Mouse (Mus musculus) heart, adult 18-20 months (tissue): ENCODE results near the gene Gm17455. TPM values are rescaled to one million over a fixed set of nuclear protein-coding genes. Genes with fewer than 3 reads are reported as not detected.

Experiments
- DNase-seq, 2 experiments: peaks; one replicate each; pipeline ENCODE4 v3.0.0; 2021 to 2022; ENCODE audit warnings: mixed read lengths in 1 of 2
- long read RNA-seq, 2 experiments: library from polyadenylated mRNA; stranded (forward); transcript quantifications; one replicate each; pipeline ENCODE4 v2.0.0; 2021
- total RNA-seq, 2 experiments: library from RNA; stranded (reverse); gene quantifications; 2 replicates each; pipeline ENCODE4 v1.2.3; 2021

The Gm17455 gene
- total RNA-seq: not detected
- long read RNA-seq, experiment 1: 0 reads
- long read RNA-seq, experiment 2: 0 reads

GRCm38 (mm10) chr10:60399449-60399848 lies at the start of gene Gm17455:
Gene Gm17455 (plus strand): TSS chr10:60399726.
- DNase-seq: no peak

DNA sequence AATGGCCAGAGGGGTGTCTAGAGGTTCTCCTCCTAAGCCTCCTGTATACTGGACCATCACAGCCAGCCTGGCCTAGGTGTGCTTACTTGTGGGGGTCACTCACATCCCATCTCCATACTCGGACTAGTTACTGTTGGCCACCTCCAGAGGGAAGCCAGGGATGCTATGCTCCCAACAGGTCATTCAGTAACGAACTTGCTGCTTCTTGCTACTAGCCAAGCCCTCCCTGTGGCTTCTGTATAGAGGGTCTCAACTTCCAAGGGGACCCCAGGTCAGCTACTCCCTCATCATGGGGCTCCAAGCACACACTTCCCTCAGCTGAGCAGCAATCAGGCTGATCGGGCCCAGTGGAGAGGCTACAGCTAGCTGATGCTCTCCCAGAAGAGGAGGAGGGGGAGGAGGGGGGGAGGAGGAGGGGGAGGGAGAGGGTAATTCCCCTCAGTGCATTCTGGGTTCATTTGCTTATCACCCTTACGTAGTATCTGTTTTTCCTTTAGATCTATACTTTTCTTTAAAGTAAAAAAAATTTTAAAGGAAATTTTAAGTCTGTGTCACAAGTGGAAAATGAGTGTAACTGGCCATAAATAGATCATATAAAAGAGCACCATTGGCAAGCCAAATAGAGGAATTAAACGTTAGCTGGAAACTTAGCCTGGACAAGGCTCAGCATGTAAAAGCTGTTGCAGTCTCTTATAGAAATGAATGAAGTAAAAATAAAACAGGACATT lies 49.3 kb upstream of the Gm17455 start:
- DNase-seq: no peak

- DNase-seq: peak; percentile 94 to 98
Measured at GRCm38 (mm10) chr10:60350805-60351167, 48.7 kb upstream of the Gm17455 start.

- DNase-seq: peak in 1 of 2 experiments; percentile 54
Measured at GRCm38 (mm10) chr10:60351248-60351647, 48.3 kb upstream of the Gm17455 start.

DNA sequence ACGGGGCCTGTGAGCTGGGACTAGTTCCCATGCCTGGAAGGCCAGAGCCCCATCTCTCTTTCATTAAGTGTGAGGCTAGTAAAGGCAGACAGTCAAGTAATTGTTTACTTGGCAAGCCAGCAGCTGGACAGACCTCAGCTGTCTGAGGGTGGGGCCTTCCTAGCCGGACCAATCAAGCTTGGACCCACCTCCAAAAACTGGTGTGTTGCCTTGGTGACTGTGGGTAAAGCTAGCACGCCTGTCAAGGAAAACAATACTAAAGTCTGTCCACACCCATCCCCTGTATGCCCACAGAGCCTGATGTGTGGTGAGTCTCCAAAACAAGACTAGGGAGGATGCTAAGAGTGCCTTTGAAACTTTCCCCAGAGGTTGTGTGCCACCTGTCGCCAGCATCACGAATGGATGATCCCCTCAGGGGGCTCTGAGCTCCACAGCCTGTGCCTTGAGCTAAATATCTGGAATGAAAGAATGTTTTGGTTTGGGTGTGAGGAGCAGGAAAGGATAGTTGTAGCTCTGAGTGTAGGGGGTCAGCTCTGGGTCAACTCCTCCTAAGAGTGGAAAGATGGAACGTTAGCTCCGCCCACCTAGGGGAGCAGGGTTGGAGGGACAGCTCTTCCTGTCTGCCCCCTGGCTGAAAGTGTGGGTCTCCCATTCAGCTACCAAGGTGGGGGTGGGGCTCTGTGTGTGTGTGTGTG lies 47.6 kb upstream of the Gm17455 start:
- peak; percentile 85 to 95 for DNase-seq

- DNase-seq: peak in 1 of 2 experiments; percentile 83
Measured at GRCm38 (mm10) chr10:60353241-60354002, 46.1 kb upstream of the Gm17455 start.

GRCm38 (mm10) chr10:60354003-60354325 lies 45.6 kb upstream of the Gm17455 start:
- no peak for DNase-seq

DNA sequence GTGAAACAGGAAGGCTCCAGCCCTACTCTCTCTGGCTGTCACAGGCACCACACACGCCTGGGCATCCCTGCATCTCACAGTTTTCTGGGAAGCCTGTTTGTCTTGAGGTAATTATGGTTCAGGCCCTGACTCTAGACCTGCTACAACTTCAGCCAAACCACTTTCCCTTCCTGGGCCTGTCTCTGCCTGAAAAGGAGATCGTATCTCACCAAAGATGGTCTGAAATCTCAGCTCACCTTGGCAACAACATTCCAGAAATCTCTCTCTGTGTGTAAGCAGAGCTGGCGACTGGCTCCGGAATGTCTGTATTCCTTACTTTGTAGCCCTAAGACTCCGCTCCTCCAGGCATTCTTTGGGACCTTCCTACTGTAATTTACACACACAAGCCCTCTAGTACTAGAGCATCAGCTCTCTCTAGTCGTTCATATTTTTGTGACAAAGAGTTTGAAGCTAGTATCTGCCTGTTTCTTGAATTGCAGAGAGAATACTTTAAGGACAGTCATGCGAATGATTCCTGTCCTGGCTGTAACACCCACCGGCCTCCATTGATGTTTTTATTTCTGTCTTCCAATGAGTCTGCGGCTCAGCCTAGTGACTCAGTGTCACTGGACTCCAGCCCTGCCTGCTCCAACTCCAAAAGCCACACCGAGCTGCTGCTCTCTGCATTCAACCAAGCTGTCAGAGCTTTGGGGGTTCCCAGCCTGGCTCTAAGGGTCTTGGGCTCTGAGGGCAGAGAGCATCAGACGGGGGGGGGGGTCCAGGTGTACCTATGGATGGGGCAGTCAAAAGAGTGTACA lies 44.4 kb upstream of the Gm17455 start:
- DNase-seq: peak; percentile 58 to 59

- no peak for DNase-seq
Measured at GRCm38 (mm10) chr10:60357441-60357840, 42.1 kb upstream of the Gm17455 start.

DNA sequence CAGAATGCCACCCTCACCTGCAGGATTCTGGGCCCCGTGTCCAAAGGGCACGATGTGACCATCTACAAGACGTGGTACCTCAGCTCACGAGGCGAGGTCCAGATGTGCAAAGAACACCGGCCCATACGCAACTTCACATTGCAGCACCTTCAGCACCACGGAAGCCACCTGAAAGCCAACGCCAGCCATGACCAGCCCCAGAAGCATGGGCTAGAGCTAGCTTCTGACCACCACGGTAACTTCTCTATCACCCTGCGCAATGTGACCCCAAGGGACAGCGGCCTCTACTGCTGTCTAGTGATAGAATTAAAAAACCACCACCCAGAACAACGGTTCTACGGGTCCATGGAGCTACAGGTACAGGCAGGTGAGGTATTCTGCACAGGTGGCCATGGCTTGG lies 41.6 kb upstream of the Gm17455 start:
- no peak for DNase-seq

DNA sequence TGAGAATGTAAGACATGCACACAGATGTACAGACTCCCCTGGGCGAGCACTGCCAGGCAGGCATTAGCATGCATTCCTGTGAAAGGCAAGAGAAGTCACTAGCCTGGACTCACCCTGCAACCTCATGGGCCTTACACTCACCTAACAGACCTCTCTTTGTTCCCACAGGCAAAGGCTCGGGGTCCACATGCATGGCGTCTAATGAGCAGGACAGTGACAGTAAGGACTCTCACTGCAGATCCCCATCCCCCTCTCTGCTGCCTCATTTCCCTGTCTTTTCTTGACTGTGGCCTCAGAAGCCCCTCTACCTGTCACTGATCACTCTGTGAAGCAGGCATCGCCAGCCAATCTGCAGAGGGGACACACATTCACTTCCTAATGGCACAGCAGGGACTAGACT lies 40.8 kb upstream of the Gm17455 start:
- no peak for DNase-seq

- DNase-seq: no peak
Measured at GRCm38 (mm10) chr10:60361615-60362309, 37.8 kb upstream of the Gm17455 start.

GRCm38 (mm10) chr10:60362310-60362628 lies 37.3 kb upstream of the Gm17455 start:
- DNase-seq: peak in 1 of 2 experiments; percentile 74

- DNase-seq: no peak
Measured at GRCm38 (mm10) chr10:60363426-60363825, 36.1 kb upstream of the Gm17455 start.

DNA sequence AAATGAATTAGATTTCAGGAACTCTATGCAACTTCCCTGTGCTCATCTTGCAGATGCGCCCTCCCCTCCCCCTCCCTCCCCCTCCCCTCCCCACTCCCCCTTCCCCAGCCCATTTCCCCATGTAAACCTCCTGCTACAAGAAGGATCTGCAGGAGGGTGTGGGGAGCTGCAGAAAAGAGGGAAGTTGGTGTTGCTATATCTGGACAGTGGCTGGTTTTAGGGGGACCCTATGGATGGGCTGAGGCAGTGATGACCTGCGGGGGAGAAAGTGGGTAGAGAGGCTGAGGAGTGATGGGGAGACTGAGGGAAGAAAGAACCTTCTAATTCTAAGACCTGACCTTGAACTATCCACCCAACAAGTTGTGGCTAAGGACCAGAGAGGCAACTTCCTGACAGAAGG lies 32.4 kb upstream of the Gm17455 start:
- DNase-seq: peak in 1 of 2 experiments; percentile 48

DNA sequence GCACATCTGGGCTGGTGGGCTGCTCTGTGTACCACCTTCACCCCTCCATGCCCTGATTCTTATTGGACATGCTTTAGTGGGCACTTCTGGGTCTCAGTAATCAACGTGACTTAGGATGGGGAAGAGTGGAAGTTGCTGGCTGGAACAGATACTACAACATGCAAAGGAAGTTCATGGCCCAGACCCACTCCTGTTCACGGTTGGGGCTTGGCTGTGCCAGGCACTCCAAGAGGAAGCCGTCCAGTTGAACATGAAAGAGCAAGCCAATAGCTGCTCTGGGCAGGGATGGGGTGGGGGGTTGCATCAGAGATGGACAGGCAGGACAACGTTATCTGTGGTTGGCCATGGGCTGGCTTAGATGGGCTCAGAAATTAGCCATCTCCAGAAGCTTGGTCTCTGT lies 31.6 kb upstream of the Gm17455 start:
- no peak for DNase-seq

DNA sequence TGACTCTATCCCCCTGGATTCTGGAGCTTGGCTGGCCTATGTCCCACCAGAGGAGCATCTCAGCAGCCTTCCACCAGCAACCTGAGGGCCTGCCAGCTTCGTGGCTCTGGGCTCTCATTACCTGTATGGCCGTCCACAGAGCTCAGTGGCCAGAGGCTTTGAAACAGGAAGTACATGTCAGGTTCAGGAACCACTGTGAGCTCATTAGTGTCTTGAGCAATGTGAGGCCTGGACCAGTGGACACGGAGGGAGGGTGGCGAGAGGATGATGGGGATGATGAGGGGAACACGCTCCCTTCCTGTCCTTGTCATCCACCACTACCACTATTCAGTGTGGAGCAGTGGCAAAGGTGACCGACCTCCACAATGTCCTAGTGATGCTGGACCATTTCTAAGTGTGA lies 30.1 kb upstream of the Gm17455 start:
- DNase-seq: no peak

DNA sequence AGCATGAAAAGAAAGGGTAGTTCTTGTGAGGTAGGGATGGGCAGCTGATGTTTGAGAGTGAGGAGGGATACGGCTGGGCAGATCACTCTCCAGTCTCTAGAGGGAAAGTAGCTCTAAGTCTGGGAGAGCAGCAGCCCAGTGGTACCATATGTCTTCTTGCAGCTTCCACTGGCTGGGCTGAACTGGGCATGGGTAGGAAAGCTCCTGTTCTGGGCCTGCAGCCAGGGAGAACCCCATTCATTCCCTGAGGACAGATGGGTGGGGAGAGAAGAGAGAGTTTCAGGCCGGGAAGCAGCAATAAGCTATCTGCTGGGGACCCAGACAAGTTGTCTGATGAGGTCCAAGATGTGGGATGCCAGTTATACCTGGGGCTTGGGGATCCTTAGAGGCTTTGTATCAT lies 29.4 kb upstream of the Gm17455 start:
- no peak for DNase-seq

DNA sequence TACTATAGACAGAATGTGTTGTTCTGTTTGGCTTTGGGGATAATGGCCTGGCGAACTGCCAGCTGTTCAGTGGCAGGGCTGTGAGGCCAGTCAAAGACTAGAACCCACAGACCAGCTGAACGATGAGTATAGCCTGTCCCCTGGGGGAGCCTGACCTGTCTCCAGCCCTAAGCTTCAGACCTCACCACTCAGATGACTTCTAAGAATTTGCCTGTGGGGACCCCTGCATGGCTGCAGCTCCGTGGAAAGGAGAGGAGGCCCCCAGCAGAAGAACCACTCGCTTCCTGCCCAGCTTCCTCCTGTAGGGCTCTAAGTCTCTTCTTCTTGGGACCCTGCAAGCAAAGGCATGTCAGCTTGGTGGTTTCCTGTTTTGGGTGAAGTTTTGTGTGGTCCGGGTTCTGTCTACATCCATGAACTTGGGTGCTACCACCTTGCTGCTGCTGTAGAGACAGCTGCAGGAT lies 28.9 kb upstream of the Gm17455 start:
- no peak for DNase-seq

DNA sequence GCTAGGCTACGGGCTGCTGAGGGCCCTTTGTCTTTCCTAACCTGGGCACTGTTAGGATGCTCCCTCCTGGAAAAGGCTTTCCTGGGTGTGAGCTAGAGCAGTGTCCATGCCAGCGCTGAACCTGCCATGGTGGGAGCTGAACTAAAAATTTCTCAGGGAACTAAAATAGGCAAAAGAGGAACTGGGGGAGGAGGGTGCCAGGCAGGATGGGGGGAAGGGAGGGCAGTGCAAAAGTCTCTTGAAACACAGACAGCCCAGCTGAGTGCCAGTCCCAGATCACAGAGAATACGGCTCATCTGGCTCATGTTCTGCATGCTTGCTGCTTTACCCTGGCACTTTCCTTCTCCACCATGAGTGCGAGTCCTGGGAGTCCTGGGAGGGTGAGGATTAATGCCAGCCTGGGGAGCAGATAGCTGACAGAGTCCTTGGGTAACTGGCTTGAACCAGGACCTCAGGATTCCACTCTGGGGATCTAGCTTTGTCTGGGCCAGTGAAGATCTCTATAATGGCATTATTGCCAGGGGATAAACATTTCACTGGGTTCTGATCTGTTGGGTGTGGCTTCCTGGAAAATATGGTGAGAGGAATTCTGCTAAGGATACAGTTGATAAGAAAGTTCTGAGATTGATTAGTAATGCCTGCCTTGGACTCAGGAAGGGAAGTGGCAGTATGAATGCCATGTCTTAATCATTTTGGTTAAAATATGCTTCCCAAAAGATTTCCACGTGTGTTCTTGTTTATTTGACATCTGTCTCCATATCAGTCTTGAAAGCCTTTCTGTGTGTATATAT lies 27.7 kb upstream of the Gm17455 start:
- DNase-seq: peak in 1 of 2 experiments; percentile 63

GRCm38 (mm10) chr10:60373543-60373936 lies 26.0 kb upstream of the Gm17455 start:
- no peak for DNase-seq
